Mouse (Mus musculus): ENCODE data around the gene Nek7.

The Nek7 gene

GRCm38 (mm10) chr1:138594910-138595309, 25.0 kb downstream of the Nek7 start:
- no peaks in the 10 kb centered on the region for H3K27me3 ChIP-seq (ENCODE audit: control insufficient read depth, insufficient read depth, low read length, poor library complexity, severe bottlenecking)
- peaks cover 4% of the 10 kb centered on the region; the same call in 1 of the 2 replicates for H3K36me3 ChIP-seq (ENCODE audit: control insufficient read depth, insufficient read depth, low read length, poor library complexity, severe bottlenecking)
- DNase-seq (ENCODE audit: low read depth, low spot score): no peak

DNA sequence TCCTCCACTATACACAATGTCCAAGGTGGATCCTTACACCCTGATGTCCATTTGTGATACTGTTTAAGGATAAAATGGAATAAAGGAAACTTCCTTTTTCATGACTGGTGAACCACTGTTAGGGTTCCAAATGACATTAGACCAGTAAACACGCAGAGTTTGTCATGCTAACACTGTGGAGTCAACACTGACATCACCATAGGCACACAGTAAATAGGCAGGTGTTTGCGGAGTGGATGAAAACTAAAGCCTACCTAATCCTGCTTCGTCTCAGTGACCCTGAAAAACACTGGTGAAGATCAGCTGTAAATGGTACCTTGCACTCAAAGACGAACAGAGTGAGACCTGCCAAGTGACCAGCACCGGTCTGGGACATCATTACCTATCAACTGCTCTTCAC, 26.0 kb downstream of the Nek7 start:
- Histone ChIP-seq H3K36me3 (ENCODE audit: control insufficient read depth, insufficient read depth, low read length, poor library complexity, severe bottlenecking) (peaks cover 4% of the 10 kb centered on the region), H3K27me3 (ENCODE audit: control insufficient read depth, insufficient read depth, low read length, poor library complexity, severe bottlenecking) (no peaks in the 10 kb centered on the region)
- DNase-seq (ENCODE audit: low read depth, low spot score): no peak

DNA sequence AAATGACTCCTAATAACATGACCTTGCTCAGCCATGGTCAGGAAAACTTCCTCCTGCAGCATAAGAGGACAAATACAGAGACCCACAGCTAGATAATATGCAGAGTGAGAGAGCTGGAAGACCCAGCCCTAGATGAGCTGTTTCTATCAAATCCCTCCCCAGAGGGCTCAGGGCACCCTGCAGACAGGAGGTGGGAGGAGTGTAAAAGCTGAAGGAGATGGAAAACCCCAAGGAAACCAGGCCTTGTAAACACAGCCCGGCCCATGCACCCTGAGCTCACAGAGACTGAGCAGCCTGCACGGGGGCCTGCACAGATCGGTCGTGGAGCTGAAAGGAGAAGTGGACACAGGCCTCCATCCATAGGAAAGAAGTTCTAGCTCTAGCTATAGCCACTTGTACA, 27.5 kb downstream of the Nek7 start:
- no peaks in the 10 kb centered on the region for H3K27me3 ChIP-seq (ENCODE audit: control insufficient read depth, insufficient read depth, low read length, poor library complexity, severe bottlenecking)
- H3K36me3 ChIP-seq (ENCODE audit: control insufficient read depth, insufficient read depth, low read length, poor library complexity, severe bottlenecking): peaks cover 4% of the 10 kb centered on the region
- no peak for DNase-seq (ENCODE audit: low read depth, low spot score)

- no peak for DNase-seq (ENCODE audit: low read depth, low spot score)
- Histone ChIP-seq H3K36me3 (ENCODE audit: control insufficient read depth, insufficient read depth, low read length, poor library complexity, severe bottlenecking) (peaks cover 4% of the 10 kb centered on the region), H3K27me3 (ENCODE audit: control insufficient read depth, insufficient read depth, low read length, poor library complexity, severe bottlenecking) (no peaks in the 10 kb centered on the region)
Observed at GRCm38 (mm10) chr1:138590451-138591022, 29.4 kb downstream of the Nek7 start.

- peaks cover 6% of the 10 kb centered on the region; the same call in 1 of the 2 replicates for H3K36me3 ChIP-seq (ENCODE audit: control insufficient read depth, insufficient read depth, low read length, poor library complexity, severe bottlenecking)
- no peak for DNase-seq (ENCODE audit: low read depth, low spot score)
- no peaks in the 10 kb centered on the region for H3K27me3 ChIP-seq (ENCODE audit: control insufficient read depth, insufficient read depth, low read length, poor library complexity, severe bottlenecking)
Observed at GRCm38 (mm10) chr1:138589126-138589525, 30.8 kb downstream of the Nek7 start.

DNA sequence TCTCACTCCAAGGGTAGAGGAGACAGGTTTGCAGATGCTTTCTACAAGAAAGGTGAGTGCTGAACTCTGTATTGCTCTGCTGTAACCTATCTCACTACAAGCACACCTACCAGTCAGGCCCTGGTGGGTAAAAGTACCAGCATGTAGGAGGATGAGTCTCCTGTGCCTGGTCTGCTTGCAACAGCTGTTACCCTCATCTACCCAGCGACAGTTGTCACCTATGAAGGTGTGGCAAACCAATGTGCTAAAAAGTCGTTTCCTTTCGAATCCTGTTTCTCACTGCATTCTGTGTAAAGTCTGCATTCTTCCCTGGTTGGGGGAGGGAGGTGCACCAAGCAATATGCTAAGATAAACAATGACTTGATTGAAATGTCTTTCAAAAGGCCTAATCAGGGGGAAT, 32.1 kb downstream of the Nek7 start:
- H3K36me3 ChIP-seq (ENCODE audit: control insufficient read depth, insufficient read depth, low read length, poor library complexity, severe bottlenecking): peaks cover 6% of the 10 kb centered on the region; the same call in 1 of the 2 replicates
- no peaks in the 10 kb centered on the region for H3K27me3 ChIP-seq (ENCODE audit: control insufficient read depth, insufficient read depth, low read length, poor library complexity, severe bottlenecking)
- DNase-seq (ENCODE audit: low read depth, low spot score): no peak

DNA sequence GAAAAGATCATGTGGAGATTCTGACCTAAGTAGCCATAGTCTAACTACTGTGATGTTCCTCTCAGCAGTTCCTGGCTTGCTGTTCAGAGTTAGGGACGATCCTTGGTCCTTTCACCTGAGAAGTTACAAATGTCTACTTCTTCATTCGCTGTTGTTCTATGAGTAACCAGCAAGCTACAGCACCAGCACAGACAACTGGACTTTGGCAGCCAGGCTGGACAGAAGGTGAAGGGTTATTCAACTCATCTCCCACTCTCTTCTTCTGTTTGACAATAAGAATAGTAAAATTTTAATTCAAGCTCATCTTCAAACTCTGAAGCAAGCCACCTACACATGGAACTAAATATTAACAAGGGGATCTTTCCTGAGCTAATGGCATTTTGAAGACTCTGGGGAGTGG, 33.0 kb downstream of the Nek7 start:
- DNase-seq (ENCODE audit: low read depth, low spot score): no peak
- H3K36me3 ChIP-seq (ENCODE audit: control insufficient read depth, insufficient read depth, low read length, poor library complexity, severe bottlenecking): peaks cover 6% of the 10 kb centered on the region; the same call in 1 of the 2 replicates
- H3K27me3 ChIP-seq (ENCODE audit: control insufficient read depth, insufficient read depth, low read length, poor library complexity, severe bottlenecking): no peaks in the 10 kb centered on the region

DNA sequence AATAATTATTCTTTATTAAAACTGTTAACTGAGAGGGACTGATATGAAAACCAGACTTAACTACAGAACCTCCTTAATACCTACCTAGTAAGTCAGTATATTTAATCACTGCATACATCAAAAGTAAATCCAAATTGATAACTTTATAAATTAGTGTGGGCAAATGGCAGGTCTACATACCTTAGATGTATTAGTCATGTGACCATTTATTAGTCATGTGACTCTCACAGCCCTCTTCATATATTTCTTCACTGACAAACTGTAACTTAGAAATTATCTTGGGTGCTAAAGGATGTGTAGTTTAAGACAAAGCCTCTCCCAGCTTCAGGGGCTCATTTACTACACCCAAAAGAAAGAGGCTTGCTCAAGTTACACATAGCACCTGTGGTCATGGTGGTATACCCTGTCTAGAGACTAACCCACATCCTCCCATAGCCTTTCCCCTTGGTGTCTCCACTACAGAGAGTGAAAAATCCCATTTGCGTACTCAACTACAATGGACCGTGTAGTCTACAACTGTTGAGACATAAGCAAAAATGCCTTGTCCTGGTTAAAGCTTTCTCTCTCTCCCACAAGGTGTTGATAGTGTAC, 35.4 kb downstream of the Nek7 start:
- H3K27me3 ChIP-seq (ENCODE audit: control insufficient read depth, insufficient read depth, low read length, poor library complexity, severe bottlenecking): no peaks in the 10 kb centered on the region
- H3K36me3 ChIP-seq (ENCODE audit: control insufficient read depth, insufficient read depth, low read length, poor library complexity, severe bottlenecking): peaks cover 4% of the 10 kb centered on the region; the same call in 1 of the 2 replicates
- no peak for DNase-seq (ENCODE audit: low read depth, low spot score)

DNA sequence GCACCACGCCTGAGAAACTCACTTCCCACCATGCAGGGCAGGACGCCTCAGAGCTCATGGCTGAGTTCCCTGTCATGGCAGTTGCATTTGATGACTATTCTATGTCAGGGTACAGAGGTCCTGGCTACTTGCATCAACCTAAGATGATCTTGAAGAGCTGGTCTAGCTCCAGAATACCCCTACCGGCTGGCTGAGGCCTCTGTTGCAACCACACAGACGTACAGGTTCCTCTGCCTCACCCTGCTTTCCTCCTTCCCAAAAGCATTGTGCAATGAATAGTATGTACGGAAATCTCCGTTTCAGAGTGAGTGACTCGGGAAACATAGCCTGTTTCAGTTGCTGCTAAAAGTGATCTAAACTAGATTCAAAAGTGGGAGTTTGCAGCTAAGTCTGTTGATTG, 37.7 kb downstream of the Nek7 start:
- H3K27me3 ChIP-seq (ENCODE audit: control insufficient read depth, insufficient read depth, low read length, poor library complexity, severe bottlenecking): no peaks in the 10 kb centered on the region
- DNase-seq (ENCODE audit: low read depth, low spot score): no peak
- 0 out of 2 replicates have a peak, but pooled peaks cover 4% of the 10 kb centered on the region for H3K36me3 ChIP-seq (ENCODE audit: control insufficient read depth, insufficient read depth, low read length, poor library complexity, severe bottlenecking)

- Histone ChIP-seq H3K36me3 (ENCODE audit: control insufficient read depth, insufficient read depth, low read length, poor library complexity, severe bottlenecking) (0 out of 2 replicates have a peak, but pooled peaks cover 4% of the 10 kb centered on the region), H3K27me3 (ENCODE audit: control insufficient read depth, insufficient read depth, low read length, poor library complexity, severe bottlenecking) (no peaks in the 10 kb centered on the region)
- DNase-seq (ENCODE audit: low read depth, low spot score): no peak
Observed at GRCm38 (mm10) chr1:138579822-138580492, 40.0 kb downstream of the Nek7 start.

- no peaks in the 10 kb centered on the region for H3K27me3 ChIP-seq (ENCODE audit: control insufficient read depth, insufficient read depth, low read length, poor library complexity, severe bottlenecking)
- no peak for DNase-seq (ENCODE audit: low read depth, low spot score)
- H3K36me3 ChIP-seq (ENCODE audit: control insufficient read depth, insufficient read depth, low read length, poor library complexity, severe bottlenecking): no peaks in the 10 kb centered on the region
Observed at GRCm38 (mm10) chr1:138579207-138579606, 40.7 kb downstream of the Nek7 start.

GRCm38 (mm10) chr1:138576803-138577202, 43.1 kb downstream of the Nek7 start:
- Histone ChIP-seq H3K36me3 (ENCODE audit: control insufficient read depth, insufficient read depth, low read length, poor library complexity, severe bottlenecking) (no peaks in the 10 kb centered on the region), H3K27me3 (ENCODE audit: control insufficient read depth, insufficient read depth, low read length, poor library complexity, severe bottlenecking) (no peaks in the 10 kb centered on the region)
- no peak for DNase-seq (ENCODE audit: low read depth, low spot score)

GRCm38 (mm10) chr1:138576066-138576697, 43.8 kb downstream of the Nek7 start:
- H3K36me3 ChIP-seq (ENCODE audit: control insufficient read depth, insufficient read depth, low read length, poor library complexity, severe bottlenecking): no peaks in the 10 kb centered on the region
- DNase-seq (ENCODE audit: low read depth, low spot score): no peak
- H3K27me3 ChIP-seq (ENCODE audit: control insufficient read depth, insufficient read depth, low read length, poor library complexity, severe bottlenecking): no peaks in the 10 kb centered on the region

- DNase-seq (ENCODE audit: low read depth, low spot score): no peak
- Histone ChIP-seq H3K27me3 (ENCODE audit: control insufficient read depth, insufficient read depth, low read length, poor library complexity, severe bottlenecking) (no peaks in the 10 kb centered on the region), H3K36me3 (ENCODE audit: control insufficient read depth, insufficient read depth, low read length, poor library complexity, severe bottlenecking) (no peaks in the 10 kb centered on the region)
Observed at GRCm38 (mm10) chr1:138575629-138576028, 44.3 kb downstream of the Nek7 start.
